Mouse (Mus musculus): Measurements from ENCODE around the gene Cdh13. TPM values are rescaled to one million over a fixed set of nuclear protein-coding genes. Genes with fewer than 3 reads are reported as not detected.

The Cdh13 gene
- polyA plus RNA-seq, 1 experiment from 2014 or later, result 20.0 TPM

DNA sequence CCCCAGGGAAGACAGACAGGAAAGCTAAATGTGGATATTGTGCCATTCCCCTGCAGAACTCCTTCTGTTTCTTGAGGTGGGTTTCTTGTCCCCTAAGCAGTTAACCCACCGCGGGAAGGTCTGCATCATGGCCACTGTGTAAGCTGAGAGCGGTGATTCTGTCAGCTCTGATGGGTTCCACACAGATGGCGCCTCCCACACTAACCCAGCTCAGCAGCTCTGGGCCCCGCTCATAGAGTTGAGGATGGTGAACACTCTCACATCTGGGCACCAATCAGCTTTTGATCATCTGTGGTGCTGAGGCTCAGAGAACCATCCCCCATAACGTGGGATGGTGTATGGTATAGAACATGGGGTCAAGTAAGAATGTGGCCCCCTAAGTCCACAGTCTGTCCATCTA lies 735.1 kb downstream of the Cdh13 start:
- Histone ChIP-seq H3K4me2 (replicated peaks) (no peak overlapping the region), H3K36me3 (no peaks in the 10 kb centered on the region), H3K27ac (replicated peaks) (no peak overlapping the region), H3K9ac (no peak overlapping the region), H3K9me3 (replicated peaks) (no peaks in the 10 kb centered on the region), H3K4me3 (replicated peaks) (no peak overlapping the region), H3K27me3 (no peaks in the 10 kb centered on the region), H3K4me1 (peaks cover 4% of the 10 kb centered on the region; the same call in 1 of the 2 replicates)
- WGBS, result 61% methylated on average over 6 of the region's 6 CpGs
- no peak for ATAC-seq (ENCODE audit: insufficient number of reproducible peaks, low FRiP score, low TSS enrichment, low read depth)

DNA sequence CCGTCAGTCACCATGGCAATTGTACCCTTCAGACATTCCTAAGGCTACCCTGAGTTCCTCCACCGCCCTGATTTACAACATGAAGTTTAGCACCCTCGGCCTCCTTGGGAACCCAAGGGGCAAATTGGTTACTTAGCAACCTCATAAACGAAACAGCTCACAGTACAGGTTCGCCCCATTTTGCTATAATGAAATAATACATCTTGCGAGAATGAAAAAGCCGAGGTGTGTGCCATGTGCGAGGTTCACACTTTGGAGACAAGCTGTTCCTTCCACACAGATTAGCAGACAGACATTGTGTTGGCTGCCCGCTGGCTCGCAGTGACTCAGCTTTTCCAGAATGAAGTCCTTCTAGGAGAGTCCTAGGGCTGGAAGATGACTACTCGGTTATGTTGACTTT lies 737.2 kb downstream of the Cdh13 start:
- Histone ChIP-seq H3K27me3 (no peaks in the 10 kb centered on the region), H3K36me3 (no peaks in the 10 kb centered on the region), H3K9ac (no peak overlapping the region), H3K27ac (replicated peaks) (no peak overlapping the region), H3K4me3 (replicated peaks) (no peak overlapping the region), H3K4me2 (replicated peaks) (no peak overlapping the region), H3K9me3 (replicated peaks) (no peaks in the 10 kb centered on the region), H3K4me1 (peaks cover 8% of the 10 kb centered on the region)
- no peak for ATAC-seq (ENCODE audit: insufficient number of reproducible peaks, low FRiP score, low TSS enrichment, low read depth)
- 69% methylated on average over 11 of the region's 11 CpGs for WGBS

DNA sequence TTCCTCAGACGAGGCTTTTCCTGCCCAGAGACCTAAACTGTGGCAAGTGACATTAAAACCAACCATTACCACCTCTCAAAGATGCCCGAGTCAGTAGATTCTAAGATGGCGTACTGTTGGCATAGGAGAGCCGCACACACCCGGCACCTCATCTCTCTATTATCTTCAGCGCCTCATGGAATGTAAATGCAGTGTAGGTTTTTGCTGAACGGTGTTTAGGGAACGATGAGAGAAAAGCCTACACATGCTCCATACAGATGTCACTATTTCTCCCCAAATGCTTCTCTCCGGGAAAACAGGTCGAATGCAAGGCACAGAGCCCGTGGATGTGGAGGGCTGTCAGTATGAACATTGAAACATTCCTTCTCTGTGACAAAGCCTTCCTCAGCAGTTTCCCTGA lies 737.9 kb downstream of the Cdh13 start:
- no peaks in the 10 kb centered on the region for H3K27me3 ChIP-seq
- no peak overlapping the region for H3K4me2 ChIP-seq (replicated peaks)
- H3K4me3 ChIP-seq (replicated peaks), result no peak overlapping the region
- no peak overlapping the region for H3K9ac ChIP-seq
- H3K9me3 ChIP-seq (replicated peaks), result no peaks in the 10 kb centered on the region
- H3K27ac ChIP-seq (replicated peaks), result no peak overlapping the region
- 78% methylated on average over 11 of the region's 11 CpGs for WGBS
- ATAC-seq (ENCODE audit: insufficient number of reproducible peaks, low FRiP score, low TSS enrichment, low read depth), result no peak
- peaks cover 8% of the 10 kb centered on the region for H3K4me1 ChIP-seq
- no peaks in the 10 kb centered on the region for H3K36me3 ChIP-seq

DNA sequence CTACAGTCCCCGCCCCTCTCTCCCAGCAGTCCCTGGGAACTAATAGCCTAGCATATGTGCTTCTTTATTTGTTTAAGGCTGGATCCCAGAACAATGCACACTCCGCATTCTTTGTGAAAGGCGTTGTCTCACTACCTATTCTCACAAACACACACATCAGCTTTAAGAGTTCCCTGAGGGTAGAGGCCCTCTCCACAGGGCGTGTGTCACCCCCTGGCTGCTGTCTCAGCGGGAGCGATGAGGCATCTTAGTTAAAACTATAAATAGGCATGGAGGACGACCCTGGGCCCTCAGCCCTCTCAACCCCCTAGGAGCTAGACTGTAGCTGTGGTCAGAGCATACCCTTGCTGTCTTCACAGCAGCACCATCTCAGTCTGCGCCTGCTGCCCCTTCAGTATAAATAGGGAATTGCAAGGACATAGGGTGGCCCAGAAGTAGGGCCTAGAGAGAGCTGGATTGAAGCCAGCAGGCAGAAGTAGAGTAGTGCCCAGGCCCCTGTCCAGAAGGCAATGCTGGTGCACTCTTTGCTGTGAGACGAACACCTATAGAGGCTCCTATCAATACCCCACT lies 738.9 kb downstream of the Cdh13 start:
- Histone ChIP-seq H3K9ac (no peak overlapping the region), H3K27me3 (no peaks in the 10 kb centered on the region), H3K36me3 (no peaks in the 10 kb centered on the region), H3K4me3 (replicated peaks) (no peak overlapping the region), H3K4me2 (replicated peaks) (no peak overlapping the region), H3K9me3 (replicated peaks) (no peaks in the 10 kb centered on the region), H3K27ac (replicated peaks) (no peak overlapping the region), H3K4me1 (peaks cover 8% of the 10 kb centered on the region)
- ATAC-seq (ENCODE audit: insufficient number of reproducible peaks, low FRiP score, low TSS enrichment, low read depth), result no peak
- WGBS, result 56% methylated on average over 9 of the region's 9 CpGs

DNA sequence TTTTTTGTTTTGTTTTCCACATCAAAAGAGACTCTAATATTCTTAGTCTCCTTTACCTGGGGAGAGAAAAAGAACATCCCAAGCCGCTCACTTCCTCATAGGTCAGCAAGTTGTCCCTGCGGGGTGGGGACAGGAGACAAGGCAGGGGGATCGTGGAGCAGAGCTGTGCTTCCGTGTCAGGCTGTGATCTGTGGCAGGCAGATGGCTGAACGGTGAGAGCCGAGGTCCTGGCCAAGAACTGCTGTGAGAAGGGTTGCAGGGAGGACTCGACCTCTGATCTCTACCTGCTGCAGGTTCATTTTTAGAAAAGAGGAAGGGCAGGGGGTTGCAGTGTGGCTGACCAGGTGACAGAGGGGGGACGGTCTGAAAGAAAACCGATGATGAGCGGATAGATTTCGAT lies 749.9 kb downstream of the Cdh13 start:
- no peaks in the 10 kb centered on the region for H3K4me1 ChIP-seq
- H3K9ac ChIP-seq, result no peak overlapping the region
- no peak for ATAC-seq (ENCODE audit: insufficient number of reproducible peaks, low FRiP score, low TSS enrichment, low read depth)
- no peak overlapping the region for H3K27ac ChIP-seq (replicated peaks)
- no peaks in the 10 kb centered on the region for H3K36me3 ChIP-seq
- 82% methylated on average over 11 of the region's 11 CpGs for WGBS
- no peak overlapping the region for H3K4me3 ChIP-seq (replicated peaks)
- no peaks in the 10 kb centered on the region for H3K9me3 ChIP-seq (replicated peaks)
- H3K4me2 ChIP-seq (replicated peaks), result no peak overlapping the region
- no peaks in the 10 kb centered on the region for H3K27me3 ChIP-seq

DNA sequence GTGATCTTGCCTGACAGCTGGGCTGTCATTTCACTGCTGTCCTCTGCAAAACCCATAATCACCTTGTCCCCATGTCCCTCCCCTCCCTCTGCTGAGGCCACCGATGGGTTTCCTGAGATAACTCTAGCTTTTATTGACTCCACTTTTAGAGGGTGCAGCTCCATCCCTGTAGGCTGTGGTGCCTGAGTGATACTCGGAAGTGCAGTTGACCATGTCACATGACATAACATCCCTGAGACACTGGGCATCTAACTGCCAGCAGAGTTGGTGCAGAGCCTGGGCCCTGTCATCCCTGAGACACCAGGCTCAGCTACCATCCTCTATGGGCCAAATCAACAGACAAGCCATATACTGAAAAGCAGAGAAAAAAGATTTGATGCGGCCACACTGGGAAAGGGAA lies 750.5 kb downstream of the Cdh13 start:
- no peak overlapping the region for H3K4me2 ChIP-seq (replicated peaks)
- H3K9ac ChIP-seq, result no peak overlapping the region
- no peaks in the 10 kb centered on the region for H3K36me3 ChIP-seq
- no peak overlapping the region for H3K27ac ChIP-seq (replicated peaks)
- 76% methylated on average over 3 of the region's 3 CpGs for WGBS
- no peaks in the 10 kb centered on the region for H3K27me3 ChIP-seq
- H3K4me1 ChIP-seq, result no peaks in the 10 kb centered on the region
- H3K9me3 ChIP-seq (replicated peaks), result no peaks in the 10 kb centered on the region
- no peak overlapping the region for H3K4me3 ChIP-seq (replicated peaks)
- ATAC-seq (ENCODE audit: insufficient number of reproducible peaks, low FRiP score, low TSS enrichment, low read depth), result no peak

DNA sequence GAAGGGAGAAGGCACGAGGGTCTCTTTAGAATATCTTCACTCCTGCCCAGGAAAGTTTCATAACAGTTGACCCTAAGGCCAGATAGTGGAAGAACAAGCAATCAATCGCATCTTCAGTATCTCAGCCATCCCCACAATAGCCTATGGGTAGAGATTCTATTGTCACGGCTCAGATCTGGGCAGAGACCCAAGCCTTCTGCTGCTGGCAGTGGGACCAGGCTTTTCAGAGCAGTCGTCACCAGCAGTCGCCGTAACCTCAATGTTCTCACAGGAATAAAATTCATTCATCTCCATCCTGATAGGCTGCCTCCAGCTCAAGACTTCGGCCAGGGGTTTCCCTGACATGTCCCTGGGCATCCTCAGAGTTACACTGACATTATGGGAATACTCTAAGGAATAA lies 751.6 kb downstream of the Cdh13 start:
- no peak for ATAC-seq (ENCODE audit: insufficient number of reproducible peaks, low FRiP score, low TSS enrichment, low read depth)
- H3K9me3 ChIP-seq (replicated peaks), result no peaks in the 10 kb centered on the region
- H3K27ac ChIP-seq (replicated peaks), result no peak overlapping the region
- H3K36me3 ChIP-seq, result no peaks in the 10 kb centered on the region
- H3K9ac ChIP-seq, result no peak overlapping the region
- H3K4me2 ChIP-seq (replicated peaks), result no peak overlapping the region
- WGBS, result 69% methylated on average over 7 of the region's 7 CpGs
- no peaks in the 10 kb centered on the region for H3K4me1 ChIP-seq
- H3K27me3 ChIP-seq, result no peaks in the 10 kb centered on the region
- H3K4me3 ChIP-seq (replicated peaks), result no peak overlapping the region

DNA sequence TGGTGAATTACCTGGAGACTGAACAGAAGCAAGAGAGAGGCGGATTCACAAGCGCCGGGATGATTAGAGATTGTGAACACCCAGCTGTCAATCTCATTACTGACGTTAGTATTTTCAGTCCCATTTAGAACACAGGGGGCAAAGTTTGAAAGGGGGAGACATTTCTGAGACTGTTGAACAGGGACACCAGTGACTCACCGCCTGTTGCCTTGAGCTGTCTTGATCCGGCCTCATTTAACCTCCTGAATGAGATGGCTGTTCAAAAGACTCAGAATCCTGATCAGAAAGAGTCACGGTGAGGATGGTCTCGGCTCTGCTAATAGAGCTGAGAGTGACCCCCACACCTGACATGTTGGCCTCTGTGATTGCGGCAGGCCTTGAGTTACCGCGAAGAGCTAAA lies 754.0 kb downstream of the Cdh13 start:
- no peak overlapping the region for H3K4me3 ChIP-seq (replicated peaks)
- H3K9ac ChIP-seq, result no peak overlapping the region
- no peak for ATAC-seq (ENCODE audit: insufficient number of reproducible peaks, low FRiP score, low TSS enrichment, low read depth)
- WGBS, result 83% methylated on average over 11 of the region's 11 CpGs
- H3K27me3 ChIP-seq, result no peaks in the 10 kb centered on the region
- H3K4me1 ChIP-seq, result no peaks in the 10 kb centered on the region
- no peak overlapping the region for H3K4me2 ChIP-seq (replicated peaks)
- no peaks in the 10 kb centered on the region for H3K9me3 ChIP-seq (replicated peaks)
- H3K27ac ChIP-seq (replicated peaks), result no peak overlapping the region
- H3K36me3 ChIP-seq, result no peaks in the 10 kb centered on the region

DNA sequence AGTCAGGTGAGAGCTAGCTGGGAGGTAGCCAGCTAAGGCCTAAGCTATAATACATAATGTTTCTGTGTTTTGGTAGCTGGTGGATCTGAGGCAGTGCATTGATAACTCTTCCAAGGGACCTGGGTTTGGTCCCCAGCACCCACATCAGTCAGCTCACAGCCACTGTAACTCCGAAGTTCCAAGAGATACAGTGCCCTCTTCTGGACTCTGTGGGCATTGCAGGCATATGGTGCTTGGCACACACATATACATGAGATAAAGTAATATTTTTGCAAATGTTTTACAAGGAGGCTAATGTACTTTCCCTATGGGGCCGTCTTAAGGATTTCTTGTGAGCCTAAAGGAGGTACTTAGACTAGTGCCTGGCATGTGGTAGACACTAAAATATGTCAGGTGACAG lies 755.8 kb downstream of the Cdh13 start:
- H3K36me3 ChIP-seq, result no peaks in the 10 kb centered on the region

DNA sequence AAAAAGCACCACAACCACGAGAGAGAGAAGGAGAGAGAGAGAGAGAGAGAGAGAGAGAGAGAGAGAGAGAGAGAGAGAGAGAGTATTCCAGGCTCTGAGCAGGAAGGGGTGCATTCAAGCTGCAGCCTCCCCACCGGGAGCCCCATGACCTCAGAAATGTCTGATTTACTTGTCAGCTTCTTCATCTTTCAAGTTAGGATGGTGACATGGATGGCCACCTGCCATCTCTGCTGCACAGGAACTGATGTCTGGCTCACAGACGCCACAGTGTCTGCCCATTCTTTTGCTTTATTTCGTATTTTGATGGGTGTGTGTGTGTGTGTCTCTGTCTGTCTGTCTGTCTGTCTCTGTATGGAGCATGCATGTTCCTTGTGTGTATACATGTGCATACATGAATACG lies 774.3 kb downstream of the Cdh13 start:
- Histone ChIP-seq H3K4me1 (no peaks in the 10 kb centered on the region), H3K27me3 (no peaks in the 10 kb centered on the region), H3K36me3 (no peaks in the 10 kb centered on the region), H3K4me2 (replicated peaks) (no peak overlapping the region), H3K4me3 (replicated peaks) (no peak overlapping the region), H3K9ac (no peak overlapping the region), H3K9me3 (replicated peaks) (no peaks in the 10 kb centered on the region), H3K27ac (replicated peaks) (no peak overlapping the region)
- ATAC-seq (ENCODE audit: insufficient number of reproducible peaks, low FRiP score, low TSS enrichment, low read depth), result no peak
- 62% methylated on average over 5 of the region's 5 CpGs for WGBS

More for the DNA sequence above, 755.8 kb downstream of the Cdh13 start:
- no peak for ATAC-seq (ENCODE audit: insufficient number of reproducible peaks, low FRiP score, low TSS enrichment, low read depth)
- Histone ChIP-seq H3K27ac (replicated peaks) (no peak overlapping the region), H3K9ac (no peak overlapping the region), H3K4me3 (replicated peaks) (no peak overlapping the region), H3K27me3 (no peaks in the 10 kb centered on the region), H3K4me1 (no peaks in the 10 kb centered on the region), H3K4me2 (replicated peaks) (no peak overlapping the region), H3K9me3 (replicated peaks) (no peaks in the 10 kb centered on the region)
- 79% methylated on average over 2 of the region's 2 CpGs for WGBS

DNA sequence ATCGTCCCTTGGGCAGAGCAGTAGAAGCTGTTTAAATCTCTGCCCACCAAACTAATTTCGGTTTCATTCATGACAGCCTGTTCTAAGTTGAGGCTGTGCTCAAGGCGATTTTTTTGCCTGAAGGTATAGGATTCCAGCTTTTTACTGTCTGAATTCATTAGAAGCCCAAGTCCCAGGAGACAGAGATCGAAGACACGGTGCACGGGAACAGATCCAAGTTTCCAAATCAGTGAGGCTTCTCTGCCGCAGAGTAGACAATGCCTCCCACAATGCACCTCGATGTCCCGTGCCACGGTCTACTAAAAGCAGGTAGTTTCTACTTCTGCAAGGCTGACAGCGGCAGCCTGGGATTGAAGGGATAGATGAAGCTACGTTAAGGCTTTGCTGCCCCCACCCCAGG lies 778.1 kb downstream of the Cdh13 start:
- H3K4me2 ChIP-seq (replicated peaks), result peak overlapping the region; percentile 19; the same call in 1 of the 2 replicates
- H3K27ac ChIP-seq (replicated peaks), result no peak overlapping the region
- H3K36me3 ChIP-seq, result no peaks in the 10 kb centered on the region
- H3K9ac ChIP-seq, result no peak overlapping the region
- no peaks in the 10 kb centered on the region for H3K4me1 ChIP-seq
- whole genome bisulfite sequencing, result 44% methylated on average over 12 of the region's 12 CpGs
- H3K27me3 ChIP-seq, result peaks cover 3% of the 10 kb centered on the region; the same call in 1 of the 2 replicates
- no peak overlapping the region for H3K4me3 ChIP-seq (replicated peaks)
- H3K9me3 ChIP-seq (replicated peaks), result no peaks in the 10 kb centered on the region
- no peak for ATAC-seq (ENCODE audit: insufficient number of reproducible peaks, low FRiP score, low TSS enrichment, low read depth)

DNA sequence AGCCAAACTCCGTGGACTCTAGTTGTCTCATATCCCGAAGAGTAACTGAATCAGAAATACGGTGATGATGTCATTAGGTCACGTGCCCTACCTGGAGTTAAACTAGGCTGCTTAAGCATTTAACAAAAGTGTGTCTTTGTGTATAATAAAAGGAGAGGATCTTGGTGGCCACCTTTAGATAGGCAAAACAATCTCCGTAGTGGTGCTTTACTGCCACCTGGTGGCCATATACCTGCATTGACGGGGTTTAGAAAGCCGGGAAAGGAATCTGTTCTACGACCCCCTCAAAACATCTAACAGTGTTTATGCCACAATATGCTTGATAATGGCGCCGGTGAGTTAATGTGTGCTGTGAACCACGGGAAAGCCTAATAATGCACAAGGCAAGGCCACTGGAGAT lies 781.0 kb downstream of the Cdh13 start:
- no peaks in the 10 kb centered on the region for H3K36me3 ChIP-seq
- no peak for ATAC-seq (ENCODE audit: insufficient number of reproducible peaks, low FRiP score, low TSS enrichment, low read depth)
- no peak overlapping the region for H3K9ac ChIP-seq
- H3K4me2 ChIP-seq (replicated peaks), result no peak overlapping the region
- no peak overlapping the region for H3K4me3 ChIP-seq (replicated peaks)
- no peak overlapping the region for H3K27ac ChIP-seq (replicated peaks)
- no peaks in the 10 kb centered on the region for H3K9me3 ChIP-seq (replicated peaks)
- peaks cover 3% of the 10 kb centered on the region; the same call in 1 of the 2 replicates for H3K27me3 ChIP-seq
- no peaks in the 10 kb centered on the region for H3K4me1 ChIP-seq
- 16% methylated on average over 11 of the region's 11 CpGs for WGBS
